Mouse (Mus musculus): ENCODE measurements around the gene Tmprss9. TPM values are rescaled to one million over a fixed set of nuclear protein-coding genes. Genes with fewer than 3 reads are reported as not detected.

Gene Tmprss9
- polyA plus RNA-seq, 1 experiment from 2014 or later = 0.14 TPM

DNA sequence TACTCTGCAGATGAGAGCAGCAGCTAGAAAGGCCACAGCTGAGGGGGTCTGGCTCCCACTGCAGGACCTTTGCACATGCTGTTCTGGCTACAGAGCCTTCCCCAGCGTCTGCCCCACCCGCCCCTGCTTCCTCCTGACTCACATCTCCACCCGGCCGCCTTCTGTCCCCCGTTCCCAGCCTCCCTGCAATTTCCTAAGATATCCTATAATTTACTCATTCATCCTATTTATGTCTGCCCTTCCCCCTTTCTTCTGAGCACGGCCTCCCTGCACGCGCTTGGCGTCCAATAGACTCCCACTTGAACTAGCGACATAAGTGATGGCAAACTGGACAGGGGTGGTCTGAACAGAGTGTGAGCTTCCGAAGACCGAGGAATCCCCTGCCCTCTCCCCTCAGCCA, 25.9 kb upstream of the Tmprss9 start:
- Histone ChIP-seq H3K4me3 (no peak overlapping the region), H3K4me1 (replicated peaks) (peaks cover 46% of the 10 kb centered on the region), H3K27ac (no peak overlapping the region), H3K27me3 (ENCODE audit: insufficient read depth, poor library complexity, severe bottlenecking) (peaks cover 59% of the 10 kb centered on the region), H3K9me3 (no peaks in the 10 kb centered on the region), H3K36me3 (peaks cover 11% of the 10 kb centered on the region)
- WGBS = 86% methylated on average over 12 of the region's 12 CpGs
- no peak for DNase-seq (ENCODE audit: low spot score)

DNA sequence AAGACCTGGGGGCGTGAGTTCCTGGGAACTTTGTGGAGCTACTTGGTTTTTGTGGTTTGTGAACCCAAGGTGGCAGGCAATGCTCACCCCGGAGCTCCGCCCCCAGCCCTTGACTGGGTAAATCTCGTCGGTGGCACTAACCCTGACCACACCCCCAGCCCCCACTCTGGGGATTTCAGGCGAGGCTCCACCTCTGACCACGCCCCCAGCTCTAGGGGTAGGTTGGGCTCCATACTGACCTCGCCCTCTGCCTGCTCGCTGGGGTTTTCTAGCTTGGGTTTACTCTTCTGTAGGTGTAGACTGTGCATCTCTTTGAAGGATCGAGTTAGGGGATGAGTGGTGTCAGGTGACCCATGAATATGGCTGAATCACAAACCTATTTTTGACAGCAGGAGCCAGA, 23.1 kb upstream of the Tmprss9 start:
- 9% methylated on average over 10 of the region's 10 CpGs for WGBS
- peak; percentile 39 for DNase-seq (ENCODE audit: low spot score)
- peaks cover 31% of the 10 kb centered on the region for H3K4me1 ChIP-seq (replicated peaks)
- peaks cover 38% of the 10 kb centered on the region for H3K36me3 ChIP-seq
- H3K27me3 ChIP-seq (ENCODE audit: insufficient read depth, poor library complexity, severe bottlenecking) = peaks cover 31% of the 10 kb centered on the region
- no peaks in the 10 kb centered on the region for H3K9me3 ChIP-seq
- 0 out of 2 replicates have a peak overlapping the region, but pooled peaks have one; percentile 2 for H3K4me3 ChIP-seq
- H3K27ac ChIP-seq = no peak overlapping the region

DNA sequence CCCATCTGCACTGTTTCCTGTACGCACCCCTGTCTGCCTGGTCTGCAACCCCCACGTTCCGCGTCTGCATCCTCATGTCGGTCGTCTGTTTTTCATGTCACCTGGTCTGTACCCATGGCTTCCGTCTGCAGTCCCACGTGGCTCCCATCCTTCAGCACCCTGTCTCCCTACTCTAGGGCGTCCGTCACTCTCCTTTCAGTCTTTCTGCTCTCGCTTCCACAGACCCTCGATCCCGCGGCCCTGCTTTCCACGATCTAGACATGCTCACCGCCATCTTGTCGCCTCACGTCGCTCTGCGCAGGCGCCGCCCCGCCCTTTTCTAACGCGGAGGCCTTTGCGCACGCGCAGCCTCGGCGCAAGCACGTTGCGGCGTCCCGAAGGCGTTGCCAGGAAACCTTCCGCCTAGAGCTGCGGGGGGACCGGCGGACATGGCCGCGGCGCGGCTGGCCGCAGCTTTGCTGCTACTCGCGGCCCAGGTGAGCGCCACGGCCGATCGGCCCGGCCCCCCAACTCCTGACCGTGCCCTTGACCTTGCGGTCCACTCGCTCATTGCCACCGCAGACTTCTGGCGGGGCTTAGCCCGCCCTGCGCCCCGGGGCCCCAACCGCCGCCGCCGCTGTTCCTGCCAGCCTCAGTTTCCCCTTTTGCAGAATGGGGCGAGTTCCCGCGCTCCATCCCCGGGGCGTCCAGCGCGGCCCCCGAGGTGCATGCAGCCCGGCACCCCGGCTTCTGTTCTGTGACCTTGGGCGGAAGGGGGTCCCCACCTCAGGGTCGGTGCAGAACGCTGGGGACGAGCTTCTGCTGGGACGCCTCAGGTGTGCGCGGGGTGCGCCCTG, 16.5 kb upstream of the Tmprss9 start, which contains the start of the genes Lsm7 and Sppl2b:
Gene Lsm7, minus strand, starts transcription at position 297 of the 836 bp plus-strand sequence.
Gene Sppl2b, plus strand, starts transcription at position 363 of the 836 bp plus-strand sequence.
- WGBS = under 1% methylated on average over 81 of the region's 81 CpGs
- DNase-seq (ENCODE audit: low spot score) = peak; percentile 97
- Histone ChIP-seq H3K27me3 (ENCODE audit: insufficient read depth, poor library complexity, severe bottlenecking) (no peaks in the 10 kb centered on the region), H3K27ac (peak within 1 kb of the TSS; percentile 92), H3K36me3 (peaks cover 34% of the 10 kb centered on the region), H3K9me3 (no peaks in the 10 kb centered on the region), H3K4me1 (replicated peaks) (peaks cover 54% of the 10 kb centered on the region), H3K4me3 (peak within 1 kb of the TSS; percentile 79)

DNA sequence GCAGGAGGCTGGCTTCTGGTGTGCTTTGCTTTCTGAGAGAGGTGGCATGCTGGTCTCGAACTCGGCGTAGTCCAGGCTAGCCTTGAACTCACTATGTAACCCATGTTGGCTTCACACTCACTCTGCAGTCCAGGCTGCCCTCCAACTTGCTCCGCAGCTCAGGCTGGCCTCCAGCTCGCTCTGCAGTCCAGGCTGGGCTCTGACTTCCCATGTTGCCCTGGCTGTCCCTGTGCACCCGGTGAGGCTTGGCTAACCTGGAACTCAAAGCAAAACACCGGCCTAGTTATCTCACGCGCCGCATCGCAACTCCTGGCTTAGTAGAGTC, 15.9 kb upstream of the Tmprss9 start:
- Histone ChIP-seq H3K4me3 (peak overlapping the region; percentile 79), H3K27ac (peak overlapping the region; percentile 92), H3K9me3 (no peaks in the 10 kb centered on the region), H3K4me1 (replicated peaks) (peaks cover 54% of the 10 kb centered on the region), H3K36me3 (peaks cover 31% of the 10 kb centered on the region), H3K27me3 (ENCODE audit: insufficient read depth, poor library complexity, severe bottlenecking) (no peaks in the 10 kb centered on the region)
- no peak for DNase-seq (ENCODE audit: low spot score)
- WGBS = 22% methylated on average over 11 of the region's 11 CpGs

DNA sequence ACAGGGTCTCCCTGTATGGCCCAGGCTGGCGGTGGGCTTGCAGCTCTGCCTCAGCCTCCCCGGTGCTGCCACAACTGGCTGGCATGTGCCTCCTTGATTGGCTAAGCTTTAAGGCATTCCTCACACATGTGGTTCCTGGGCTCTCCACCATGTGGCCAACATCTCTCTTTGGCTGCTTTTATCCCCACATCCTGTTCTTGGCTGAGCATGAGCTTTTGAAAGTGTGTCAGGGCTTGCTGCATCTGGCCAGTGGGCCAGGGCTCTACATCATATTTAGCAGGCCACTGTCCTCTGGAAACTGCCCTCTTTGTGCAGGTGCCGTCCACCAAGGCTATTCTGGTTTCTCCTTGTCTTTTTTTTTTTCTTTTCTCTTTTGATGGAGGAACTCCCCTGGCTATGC, 15.4 kb upstream of the Tmprss9 start:
- DNase-seq (ENCODE audit: low spot score) = peak; percentile 21
- 75% methylated on average over 3 of the region's 3 CpGs for WGBS
- peaks cover 54% of the 10 kb centered on the region for H3K4me1 ChIP-seq (replicated peaks)
- peak overlapping the region; percentile 92; the same call in 1 of the 2 replicates for H3K27ac ChIP-seq
- no peaks in the 10 kb centered on the region for H3K9me3 ChIP-seq
- H3K27me3 ChIP-seq (ENCODE audit: insufficient read depth, poor library complexity, severe bottlenecking) = no peaks in the 10 kb centered on the region
- H3K4me3 ChIP-seq = peak overlapping the region; percentile 79
- H3K36me3 ChIP-seq = peaks cover 30% of the 10 kb centered on the region

DNA sequence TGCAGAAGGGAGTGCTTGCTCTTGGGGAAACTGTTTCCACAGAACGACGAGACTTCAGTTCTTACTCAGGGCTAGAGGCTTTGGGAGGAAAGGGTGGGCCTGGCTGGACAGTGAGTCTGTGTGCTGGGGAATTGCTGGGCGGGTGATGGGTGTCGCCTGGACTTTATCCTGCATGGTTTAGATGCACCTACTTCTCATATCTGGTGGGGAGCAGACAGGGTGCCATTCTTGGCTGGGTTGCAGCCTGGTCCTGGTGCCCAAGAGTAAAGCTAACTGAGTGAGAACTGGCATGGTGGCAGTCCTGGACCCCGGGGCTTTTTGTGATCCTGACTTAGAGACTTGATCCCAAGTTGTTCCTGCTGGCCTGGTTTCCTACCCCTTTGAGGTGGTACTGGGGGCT, 14.7 kb upstream of the Tmprss9 start:
- peak overlapping the region; percentile 92 for H3K27ac ChIP-seq
- peaks cover 30% of the 10 kb centered on the region for H3K36me3 ChIP-seq
- no peaks in the 10 kb centered on the region for H3K9me3 ChIP-seq
- H3K27me3 ChIP-seq (ENCODE audit: insufficient read depth, poor library complexity, severe bottlenecking) = no peaks in the 10 kb centered on the region
- H3K4me3 ChIP-seq = peak overlapping the region; percentile 79; the same call in 1 of the 2 replicates
- DNase-seq (ENCODE audit: low spot score) = no peak
- peaks cover 54% of the 10 kb centered on the region for H3K4me1 ChIP-seq (replicated peaks)
- 82% methylated on average over 5 of the region's 5 CpGs for WGBS

DNA sequence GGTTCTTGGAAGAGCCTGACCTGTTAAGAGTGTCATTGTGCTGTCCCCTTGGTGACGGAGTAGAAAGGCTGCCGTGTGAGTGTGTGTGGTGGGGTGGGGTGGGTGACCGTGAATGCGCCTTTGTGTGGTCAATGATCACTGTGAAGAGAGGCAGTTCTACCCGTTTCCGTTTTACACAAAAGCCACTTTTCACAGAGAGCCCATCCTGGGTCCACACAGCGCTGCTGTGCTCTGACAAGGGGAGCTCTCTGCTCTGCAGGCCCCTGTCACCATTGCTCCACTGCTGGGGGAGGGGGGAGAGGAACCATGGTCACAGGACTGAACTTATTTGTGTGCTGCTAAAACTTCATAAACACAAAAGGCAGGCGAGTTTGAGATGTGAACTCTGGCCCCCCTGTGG, 14.3 kb upstream of the Tmprss9 start:
- Histone ChIP-seq H3K9me3 (no peaks in the 10 kb centered on the region), H3K27me3 (ENCODE audit: insufficient read depth, poor library complexity, severe bottlenecking) (no peaks in the 10 kb centered on the region), H3K4me1 (replicated peaks) (peaks cover 54% of the 10 kb centered on the region), H3K36me3 (peaks cover 30% of the 10 kb centered on the region), H3K4me3 (peak overlapping the region; percentile 79; the same call in 1 of the 2 replicates), H3K27ac (peak overlapping the region; percentile 92)
- DNase-seq (ENCODE audit: low spot score) = peak; percentile 28
- 49% methylated on average over 8 of the region's 8 CpGs for WGBS

DNA sequence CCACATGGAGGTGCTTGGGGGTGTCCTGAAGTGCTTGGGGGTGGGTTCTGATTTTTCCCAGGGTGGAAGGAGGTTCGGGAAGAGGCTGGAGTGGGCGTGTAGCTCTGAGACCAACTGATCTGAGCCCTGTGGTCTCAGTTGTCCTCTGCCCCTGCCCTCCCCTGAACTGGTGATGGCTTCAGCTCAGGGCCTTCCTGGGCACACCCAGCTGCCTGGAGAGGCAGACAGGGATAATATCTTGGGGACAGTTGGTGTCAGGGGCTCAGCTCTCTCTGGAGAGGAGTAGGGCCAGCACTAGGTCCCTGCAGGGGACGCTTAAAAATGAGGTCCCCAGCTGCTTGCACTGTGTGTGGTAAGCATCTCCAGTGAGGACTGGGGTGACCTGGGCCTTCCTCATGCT, 13.8 kb upstream of the Tmprss9 start:
- H3K4me1 ChIP-seq (replicated peaks) = peaks cover 54% of the 10 kb centered on the region
- no peaks in the 10 kb centered on the region for H3K9me3 ChIP-seq
- DNase-seq (ENCODE audit: low spot score) = no peak
- 53% methylated on average over 3 of the region's 3 CpGs for WGBS
- H3K27me3 ChIP-seq (ENCODE audit: insufficient read depth, poor library complexity, severe bottlenecking) = no peaks in the 10 kb centered on the region
- H3K4me3 ChIP-seq = peak overlapping the region; percentile 79
- H3K27ac ChIP-seq = peak overlapping the region; percentile 92
- H3K36me3 ChIP-seq = peaks cover 32% of the 10 kb centered on the region

DNA sequence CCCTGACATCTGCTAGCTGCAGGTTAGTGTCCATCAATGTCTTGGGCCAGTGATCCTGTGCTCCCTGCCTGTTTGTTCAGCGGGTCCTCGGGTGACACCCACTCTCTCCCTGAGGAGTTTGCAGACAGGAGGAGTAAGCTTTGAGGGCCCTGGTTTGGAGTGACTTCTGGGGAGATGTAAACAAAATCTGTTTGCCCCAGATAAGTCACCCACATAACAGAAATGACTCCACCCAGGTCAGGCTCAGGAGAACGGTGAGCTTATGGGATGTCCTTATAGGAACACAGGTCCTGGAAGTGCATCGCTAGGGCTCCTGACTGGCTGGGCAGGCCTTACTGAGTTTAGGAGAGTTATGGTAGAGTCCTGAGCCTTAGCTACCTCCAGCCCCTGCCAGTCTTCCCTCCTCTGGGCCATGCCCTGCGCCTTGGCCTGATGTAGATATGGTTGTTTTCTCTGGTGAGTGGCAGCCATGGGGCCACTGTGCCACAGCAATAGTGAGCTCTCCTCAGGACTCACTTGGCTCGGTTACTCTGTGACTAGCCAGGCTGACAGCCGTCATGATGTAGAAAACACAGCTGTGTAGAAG, 13.2 kb upstream of the Tmprss9 start:
- Histone ChIP-seq H3K27me3 (ENCODE audit: insufficient read depth, poor library complexity, severe bottlenecking) (no peaks in the 10 kb centered on the region), H3K9me3 (no peaks in the 10 kb centered on the region), H3K36me3 (peaks cover 32% of the 10 kb centered on the region), H3K4me3 (peak overlapping the region; percentile 79), H3K4me1 (replicated peaks) (peaks cover 50% of the 10 kb centered on the region), H3K27ac (peak overlapping the region; percentile 92; the same call in 1 of the 2 replicates)
- DNase-seq (ENCODE audit: low spot score) = no peak
- 79% methylated on average over 7 of the region's 7 CpGs for WGBS

DNA sequence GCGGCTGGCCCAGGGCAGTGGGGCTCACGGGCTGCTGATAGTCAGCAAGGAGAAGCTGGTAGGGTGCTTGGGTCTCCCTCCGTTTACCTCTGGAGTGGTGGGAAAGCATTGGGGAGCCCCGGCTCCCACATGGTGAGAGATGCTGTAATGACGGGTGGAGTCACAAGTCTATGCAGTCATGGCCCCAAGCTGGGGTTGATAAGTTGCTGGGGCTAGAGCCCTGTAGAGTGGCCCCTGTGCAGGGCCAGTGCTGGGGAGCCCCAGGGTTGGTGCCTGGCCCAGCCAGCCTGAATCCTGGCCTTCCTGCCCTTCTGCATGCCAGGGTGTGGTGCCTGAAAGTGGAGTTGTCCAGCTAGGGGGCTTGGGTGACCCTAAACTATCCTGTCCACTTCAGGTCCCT, 9.3 kb upstream of the Tmprss9 start:
- Histone ChIP-seq H3K27ac (no peak overlapping the region), H3K27me3 (ENCODE audit: insufficient read depth, poor library complexity, severe bottlenecking) (no peaks in the 10 kb centered on the region), H3K4me1 (replicated peaks) (peaks cover 17% of the 10 kb centered on the region), H3K9me3 (no peaks in the 10 kb centered on the region), H3K4me3 (no peak overlapping the region), H3K36me3 (peaks cover 67% of the 10 kb centered on the region)
- 85% methylated on average over 5 of the region's 5 CpGs for WGBS
- no peak for DNase-seq (ENCODE audit: low spot score)

DNA sequence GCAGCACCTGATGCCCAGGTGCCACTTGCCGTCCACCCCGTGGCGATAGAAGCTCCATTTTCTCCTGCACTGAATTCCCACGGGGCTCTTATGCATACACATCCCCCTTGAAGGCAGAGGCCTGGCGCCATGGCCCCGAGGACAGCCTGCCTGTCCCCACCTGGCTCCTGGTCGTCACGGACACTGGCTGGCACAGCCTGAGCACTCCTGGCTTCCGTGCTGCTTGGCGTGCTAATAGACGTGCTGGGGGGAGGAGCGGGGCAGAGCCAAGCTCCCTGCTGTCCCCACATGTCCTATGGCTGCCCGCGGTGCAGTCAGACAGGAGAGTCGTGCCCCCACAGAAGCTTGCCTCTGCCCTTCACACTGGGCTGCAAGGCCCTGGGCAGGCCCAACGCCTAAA, 7.2 kb upstream of the Tmprss9 start:
- Histone ChIP-seq H3K36me3 (peaks cover 83% of the 10 kb centered on the region), H3K27ac (no peak overlapping the region)

DNA sequence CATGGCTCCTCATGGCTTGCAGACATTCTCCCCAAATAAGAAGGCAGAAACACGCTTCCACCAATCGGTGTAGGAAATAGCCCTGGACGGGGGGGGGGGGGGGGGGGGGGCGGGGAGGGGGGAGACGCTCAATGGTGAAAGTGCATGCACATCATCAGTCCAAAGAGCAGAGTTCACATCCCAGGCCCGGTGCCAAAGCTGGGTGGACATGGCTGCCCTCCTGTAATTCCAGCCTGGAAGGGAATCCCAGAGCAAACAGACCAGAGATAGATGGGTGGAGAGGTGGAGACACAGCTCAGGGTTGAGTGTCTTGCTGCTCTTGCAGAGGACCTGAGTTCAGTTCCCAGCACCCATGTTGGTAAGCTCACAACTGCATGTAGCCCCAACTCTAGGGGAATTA, 655 bp upstream of the Tmprss9 start:
- no peak overlapping the region for H3K27ac ChIP-seq
- H3K4me3 ChIP-seq = no peak overlapping the region
- peaks cover 4% of the 10 kb centered on the region; the same call in 1 of the 2 replicates for H3K27me3 ChIP-seq (ENCODE audit: insufficient read depth, poor library complexity, severe bottlenecking)
- 82% methylated on average over 4 of the region's 6 CpGs for WGBS
- peaks cover 28% of the 10 kb centered on the region for H3K36me3 ChIP-seq
- no peak for DNase-seq (ENCODE audit: low spot score)
- no peaks in the 10 kb centered on the region for H3K9me3 ChIP-seq
- peaks cover 18% of the 10 kb centered on the region for H3K4me1 ChIP-seq (replicated peaks)

More for the DNA sequence above, 7.2 kb upstream of the Tmprss9 start:
- Histone ChIP-seq H3K4me1 (replicated peaks) (no peaks in the 10 kb centered on the region; the same call in 1 of the 2 replicates), H3K9me3 (no peaks in the 10 kb centered on the region), H3K27me3 (ENCODE audit: insufficient read depth, poor library complexity, severe bottlenecking) (no peaks in the 10 kb centered on the region), H3K4me3 (no peak overlapping the region)
- DNase-seq (ENCODE audit: low spot score) = no peak
- WGBS = 93% methylated on average over 16 of the region's 16 CpGs

DNA sequence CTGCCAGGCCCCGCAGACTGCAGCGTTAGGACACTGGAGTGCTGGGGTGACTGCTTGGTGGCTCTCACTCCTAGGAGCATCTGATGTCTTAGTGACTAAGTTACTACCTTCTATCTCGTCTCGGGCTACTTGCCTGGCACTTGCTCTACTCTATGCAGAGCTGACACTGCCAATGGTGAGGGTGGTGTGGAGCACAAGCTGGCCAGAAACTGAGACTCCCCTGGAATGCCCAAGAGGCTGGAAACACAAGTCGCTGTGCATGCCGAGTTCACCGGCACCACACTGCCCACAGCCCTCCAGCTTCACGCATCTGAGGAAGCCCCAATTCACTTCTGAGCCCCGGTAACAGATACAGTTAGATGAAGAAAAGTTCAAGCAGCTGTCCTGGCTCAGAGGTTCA, 2.4 kb downstream of the Tmprss9 start:
- Histone ChIP-seq H3K27me3 (ENCODE audit: insufficient read depth, poor library complexity, severe bottlenecking) (peaks cover 4% of the 10 kb centered on the region), H3K4me3 (no peak overlapping the region), H3K27ac (peak overlapping the region; percentile 24; the same call in 1 of the 2 replicates), H3K9me3 (no peaks in the 10 kb centered on the region), H3K4me1 (replicated peaks) (peaks cover 29% of the 10 kb centered on the region), H3K36me3 (no peaks in the 10 kb centered on the region)
- no peak for DNase-seq (ENCODE audit: low spot score)
- WGBS = 80% methylated on average over 9 of the region's 9 CpGs

Data from hindbrain, embryonic 10.5 days (tissue).